Mouse (Mus musculus) liver, embryonic 16.5 days (tissue): ENCODE measurements at regions not wholly inside any gene's neighbourhood (a gene's known extent, or its start where the extent isn't known, plus 50 kb on each side); places are given as distances from the start of the nearest gene placed in this dataset.

Source experiments
- ATAC-seq: fragments of 200-750 bp; cut with Nextera tagmentation; 2 replicates; pipeline ENCODE4 v1.8.0; 2017; ENCODE audit warnings: low read depth, mild to moderate bottlenecking, moderate number of reproducible peaks, moderate library complexity
- H3K27ac ChIP-seq: fragments of 300-500 bp; sonication (generic); 2 replicates; pipeline ENCODE4 v1.5.1; 2014; ENCODE audit warnings: mild to moderate bottlenecking, low read length
- H3K27me3 ChIP-seq: fragments of 300-500 bp; sonication (generic); 2 replicates; pipeline ENCODE4 v1.6.1; 2014; ENCODE audit warnings: low read depth, low read length, mixed read lengths; ENCODE audit not compliant: control insufficient read depth, insufficient read depth
- H3K36me3 ChIP-seq: fragments of 300-500 bp; sonication (generic); 2 replicates; pipeline ENCODE4 v1.6.1; 2014; ENCODE audit warnings: mild to moderate bottlenecking; ENCODE audit not compliant: control insufficient read depth, insufficient read depth
- H3K4me1 ChIP-seq: fragments of 300-500 bp; sonication (generic); 2 replicates; pipeline ENCODE4 v1.6.1; 2014; ENCODE audit warnings: low read depth, low read length, mixed read lengths; ENCODE audit not compliant: control insufficient read depth
- H3K4me2 ChIP-seq: fragments of 300-500 bp; sonication (generic); 2 replicates; pipeline ENCODE4 v1.6.1; 2014; ENCODE audit warnings: low read depth, low read length, mixed read lengths
- H3K4me3 ChIP-seq: fragments of 300-500 bp; sonication (generic); 2 replicates; pipeline ENCODE4 v1.5.1; 2014; ENCODE audit warnings: low read depth, mild to moderate bottlenecking, low read length
- H3K9ac ChIP-seq: fragments of 300-500 bp; sonication (generic); 2 replicates; pipeline ENCODE4 v1.6.1; 2014; ENCODE audit warnings: low read depth, low read length
- H3K9me3 ChIP-seq: fragments of 300-500 bp; sonication (generic); replicated peaks from 2 replicates; pipeline ENCODE4 v1.6.1; 2016; ENCODE audit warnings: low read length; ENCODE audit not compliant: control insufficient read depth
- WGBS: fragments of 180-500 bp; shearing (Covaris S2); extraction: QIAGEN DNeasy Blood & Tissue Kit; methylation state at CpG from one replicate; pipeline ENCODE4 v1.1.7; 2014; ENCODE audit not compliant: insufficient replicate concordance; 5-methylcytosine and 5-hydroxymethylcytosine counted together

DNA sequence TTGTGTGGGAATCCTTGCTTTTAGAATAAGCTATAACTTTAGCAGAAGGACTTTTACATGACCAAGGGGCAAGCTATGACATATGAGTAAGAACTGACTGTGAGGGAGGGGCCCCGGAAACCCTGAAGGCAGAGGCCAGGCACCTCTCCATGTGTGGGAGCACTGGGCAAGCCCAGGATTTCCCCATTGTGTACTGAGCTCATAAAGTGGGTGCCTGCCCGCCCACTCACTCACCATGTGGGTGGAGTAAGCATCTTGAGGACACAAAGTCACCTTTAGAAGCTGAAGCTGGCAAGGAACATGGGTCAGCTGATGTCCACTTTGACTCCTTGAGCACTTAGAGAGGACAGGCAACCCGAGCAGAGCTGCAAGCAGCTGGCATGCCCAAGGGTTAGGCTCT is 323.3 kb downstream of the Bcl11a start:
- Histone ChIP-seq H3K9ac (no peak overlapping the region), H3K27me3 (no peaks in the 10 kb centered on the region), H3K4me2 (no peak overlapping the region), H3K4me3 (no peak overlapping the region), H3K4me1 (no peaks in the 10 kb centered on the region), H3K27ac (no peak overlapping the region), H3K9me3 (no peaks in the 10 kb centered on the region), H3K36me3 (no peaks in the 10 kb centered on the region)
- no peak for ATAC-seq
- 45% methylated on average over 3 of the region's 3 CpGs for WGBS

DNA sequence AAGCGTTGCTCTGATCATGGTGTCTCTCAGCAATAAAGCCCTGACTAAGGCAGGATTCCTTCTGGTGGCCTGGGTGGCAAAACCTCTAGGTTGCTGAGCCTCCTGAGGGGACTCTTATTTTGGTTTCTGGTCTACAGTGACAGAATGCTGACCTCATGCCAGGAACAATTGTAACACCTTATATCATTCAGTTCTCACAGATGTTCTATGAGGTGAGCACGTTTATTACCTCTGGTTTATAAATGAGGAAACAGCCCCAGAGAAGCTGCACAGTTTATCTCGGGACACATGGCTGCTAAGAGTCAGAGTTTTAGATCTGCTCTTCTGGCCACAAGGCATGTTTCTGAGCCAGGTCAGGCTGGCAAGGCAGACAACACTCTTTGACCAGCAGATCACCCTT is 324.3 kb downstream of the Bcl11a start:
- Histone ChIP-seq H3K4me2 (no peak overlapping the region), H3K9ac (no peak overlapping the region), H3K4me3 (no peak overlapping the region), H3K27me3 (no peaks in the 10 kb centered on the region), H3K27ac (no peak overlapping the region), H3K9me3 (no peaks in the 10 kb centered on the region), H3K36me3 (no peaks in the 10 kb centered on the region), H3K4me1 (no peaks in the 10 kb centered on the region)
- 32% methylated on average over 3 of the region's 3 CpGs for WGBS
- no peak for ATAC-seq

DNA sequence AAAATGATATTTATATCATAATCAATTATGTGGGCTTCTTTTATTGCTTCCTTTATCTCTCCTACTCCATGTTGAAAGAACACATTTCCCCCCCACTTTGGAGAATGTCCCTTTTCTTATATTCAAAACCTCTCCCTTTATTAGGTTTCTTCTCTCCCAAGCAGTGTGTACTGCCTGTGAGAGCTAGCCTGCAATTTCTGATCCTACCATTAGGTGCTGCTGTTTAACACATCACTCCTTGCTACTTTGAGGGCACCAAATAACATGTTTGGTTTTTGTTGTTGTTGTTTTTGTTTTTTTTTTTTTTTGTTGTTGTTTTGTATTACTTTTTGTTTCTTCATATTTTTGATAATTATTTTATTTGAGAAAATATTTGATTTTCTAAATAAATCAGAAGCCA is 336.9 kb downstream of the Bcl11a start:
- no peak for ATAC-seq
- Histone ChIP-seq H3K27ac (no peak overlapping the region), H3K4me3 (no peak overlapping the region), H3K9me3 (no peaks in the 10 kb centered on the region), H3K36me3 (no peaks in the 10 kb centered on the region), H3K4me2 (no peak overlapping the region), H3K27me3 (no peaks in the 10 kb centered on the region), H3K9ac (no peak overlapping the region), H3K4me1 (no peaks in the 10 kb centered on the region)

DNA sequence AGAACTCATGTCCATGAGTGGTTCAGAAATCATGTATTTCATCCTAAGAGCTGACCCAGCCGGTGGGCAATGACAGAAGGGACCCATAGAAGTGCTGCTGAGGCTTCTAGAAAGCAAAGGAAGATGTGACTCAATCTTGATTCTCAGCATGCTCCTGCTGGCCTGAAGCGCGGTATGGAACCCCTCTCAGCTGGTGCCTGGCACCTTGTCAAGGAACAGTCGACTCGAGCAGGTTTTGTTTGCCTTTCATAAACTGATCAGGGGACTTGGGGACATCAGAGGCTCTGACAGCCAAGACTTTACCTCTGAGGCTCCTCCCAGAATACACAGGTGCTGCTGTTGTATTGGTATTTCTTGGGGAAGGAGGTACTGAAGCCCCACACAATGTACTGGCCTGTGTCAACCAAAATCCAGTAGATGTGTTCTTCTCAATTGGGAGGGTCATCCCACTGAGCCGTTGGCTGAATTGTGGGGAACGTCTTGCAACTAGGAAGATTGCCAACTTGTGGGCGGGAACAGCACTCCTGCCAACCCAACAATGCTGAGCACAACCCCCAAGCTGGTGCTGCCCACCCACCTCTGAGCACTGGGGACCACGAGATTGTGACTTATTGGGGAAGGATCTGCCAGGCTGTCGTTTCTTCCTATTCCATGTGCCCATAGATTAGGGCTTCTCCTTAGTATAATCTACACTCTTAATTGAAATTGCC is 344.4 kb downstream of the Bcl11a start:
- no peak overlapping the region for H3K4me2 ChIP-seq
- no peaks in the 10 kb centered on the region for H3K36me3 ChIP-seq
- 68% methylated on average over 10 of the region's 10 CpGs for WGBS
- no peak overlapping the region for H3K4me3 ChIP-seq
- no peaks in the 10 kb centered on the region for H3K4me1 ChIP-seq
- H3K9me3 ChIP-seq: no peaks in the 10 kb centered on the region
- H3K27ac ChIP-seq: no peak overlapping the region
- ATAC-seq: no peak
- no peaks in the 10 kb centered on the region for H3K27me3 ChIP-seq
- H3K9ac ChIP-seq: no peak overlapping the region

DNA sequence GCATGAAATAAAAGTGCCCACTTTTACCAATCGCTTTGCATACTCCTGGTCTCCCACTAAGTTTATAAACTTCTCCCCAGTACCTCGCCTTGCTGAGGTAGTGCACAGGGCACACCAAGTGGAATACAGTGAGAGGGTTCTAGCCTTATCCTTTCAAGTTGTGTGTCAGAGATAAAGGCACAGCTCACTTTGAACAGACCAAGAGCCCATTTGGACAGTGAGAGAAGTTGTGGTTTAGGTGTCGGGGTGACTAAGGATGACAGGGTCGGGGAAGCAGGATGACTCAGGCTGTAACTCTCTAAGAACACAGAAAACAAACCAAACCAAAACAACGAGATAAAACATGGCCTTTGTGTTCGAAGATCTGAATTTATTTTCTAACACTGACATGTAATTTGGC is 345.4 kb downstream of the Bcl11a start:
- H3K4me1 ChIP-seq: no peaks in the 10 kb centered on the region
- no peaks in the 10 kb centered on the region for H3K27me3 ChIP-seq
- H3K9ac ChIP-seq: no peak overlapping the region
- 33% methylated on average over 6 of the region's 6 CpGs for WGBS
- H3K36me3 ChIP-seq: no peaks in the 10 kb centered on the region
- H3K4me2 ChIP-seq: no peak overlapping the region
- H3K4me3 ChIP-seq: no peak overlapping the region
- no peaks in the 10 kb centered on the region for H3K9me3 ChIP-seq
- no peak overlapping the region for H3K27ac ChIP-seq
- ATAC-seq: no peak

DNA sequence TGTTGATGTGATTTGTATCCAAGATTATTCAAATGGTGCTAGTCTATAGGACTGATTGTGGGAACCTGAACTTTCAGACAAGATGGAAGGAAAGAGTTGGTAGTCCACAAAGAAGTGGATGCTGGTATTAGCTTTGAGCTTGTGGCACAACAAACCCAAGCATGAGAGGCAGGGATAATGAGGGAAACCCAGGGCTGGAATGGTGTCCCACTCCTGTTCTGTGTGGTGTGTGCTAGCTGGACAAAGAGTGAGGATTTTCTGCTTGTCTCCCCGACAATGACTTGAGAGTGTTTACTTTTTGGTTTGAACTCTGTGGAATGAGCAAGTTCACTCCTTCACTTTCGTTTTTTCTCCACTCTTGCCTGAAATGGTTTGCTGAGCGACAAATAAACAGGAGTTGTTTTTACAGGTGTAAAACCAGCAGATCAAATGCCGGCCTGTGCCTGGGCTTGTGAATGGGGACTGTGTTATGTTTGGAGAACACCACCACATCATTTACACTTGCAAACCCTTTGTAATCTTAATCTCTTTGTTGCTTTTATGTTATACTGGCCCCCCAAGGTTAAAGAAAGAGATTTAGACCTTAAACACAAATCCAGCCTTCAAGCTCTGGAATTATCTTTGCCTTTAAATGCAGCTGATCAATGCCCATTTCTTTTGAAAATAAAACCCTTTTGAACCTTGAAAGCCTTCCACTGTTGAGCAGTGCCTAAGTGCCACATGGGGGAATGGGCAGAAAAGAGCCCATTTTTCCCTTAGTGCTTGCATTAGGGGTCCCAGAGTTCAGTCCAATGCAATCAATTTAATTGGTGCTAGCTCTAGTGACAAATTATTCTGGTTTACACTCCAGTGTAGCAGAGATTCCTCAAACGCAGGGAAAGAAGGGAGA is 349.4 kb downstream of the Bcl11a start:
- Histone ChIP-seq H3K9ac (no peak overlapping the region), H3K4me3 (no peak overlapping the region), H3K27me3 (no peaks in the 10 kb centered on the region), H3K4me1 (no peaks in the 10 kb centered on the region), H3K27ac (no peak overlapping the region), H3K9me3 (no peaks in the 10 kb centered on the region), H3K4me2 (no peak overlapping the region), H3K36me3 (no peaks in the 10 kb centered on the region)
- ATAC-seq: no peak
- WGBS: 40% methylated on average over 5 of the region's 5 CpGs

DNA sequence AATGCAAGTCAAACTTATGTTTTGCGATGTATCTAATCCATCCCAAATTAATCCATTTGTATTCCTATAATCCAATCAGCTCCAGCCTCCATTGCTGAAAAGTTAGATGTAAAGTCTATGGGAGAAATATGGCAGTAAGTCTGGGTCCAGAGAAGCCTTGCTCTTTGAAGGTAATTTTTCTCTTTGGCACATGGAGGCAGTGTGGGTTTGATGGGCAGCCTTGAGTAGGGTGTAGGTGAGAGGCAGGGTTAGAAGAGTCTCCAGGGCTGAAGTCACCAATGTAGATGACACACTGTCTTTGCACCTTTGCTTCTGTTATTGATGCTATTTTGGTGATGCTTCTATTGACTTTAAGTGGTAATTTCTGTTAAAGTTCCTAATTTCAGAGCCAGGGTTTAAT is 370.8 kb downstream of the Bcl11a start:
- ATAC-seq: no peak
- Histone ChIP-seq H3K9ac (no peak overlapping the region), H3K36me3 (no peaks in the 10 kb centered on the region), H3K27me3 (no peaks in the 10 kb centered on the region), H3K4me3 (no peak overlapping the region), H3K4me2 (no peak overlapping the region), H3K9me3 (no peaks in the 10 kb centered on the region), H3K4me1 (no peaks in the 10 kb centered on the region), H3K27ac (no peak overlapping the region)
- WGBS: 84% methylated on average over 1 of the region's 1 CpGs

DNA sequence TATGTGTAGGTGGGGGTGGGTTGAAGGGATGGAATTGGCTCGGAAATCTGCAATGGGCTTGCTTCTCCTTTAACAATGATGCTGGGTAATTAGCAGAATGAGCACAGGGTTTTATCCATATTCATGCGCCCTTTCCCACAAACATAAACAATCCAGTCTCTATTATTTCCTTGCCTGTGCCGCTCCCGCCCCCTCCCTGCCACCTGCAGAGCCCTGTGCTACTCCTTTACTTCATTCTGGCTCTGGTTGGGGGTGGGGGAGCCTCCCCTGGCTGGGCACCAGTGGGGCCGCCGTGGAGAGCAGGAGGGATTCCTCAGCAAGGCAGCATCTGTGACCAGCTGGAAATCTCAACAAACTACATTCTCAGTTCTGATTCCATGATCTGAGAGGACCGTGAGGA is 374.4 kb downstream of the Bcl11a start:
- WGBS: 62% methylated on average over 7 of the region's 7 CpGs
- no peaks in the 10 kb centered on the region for H3K36me3 ChIP-seq

DNA sequence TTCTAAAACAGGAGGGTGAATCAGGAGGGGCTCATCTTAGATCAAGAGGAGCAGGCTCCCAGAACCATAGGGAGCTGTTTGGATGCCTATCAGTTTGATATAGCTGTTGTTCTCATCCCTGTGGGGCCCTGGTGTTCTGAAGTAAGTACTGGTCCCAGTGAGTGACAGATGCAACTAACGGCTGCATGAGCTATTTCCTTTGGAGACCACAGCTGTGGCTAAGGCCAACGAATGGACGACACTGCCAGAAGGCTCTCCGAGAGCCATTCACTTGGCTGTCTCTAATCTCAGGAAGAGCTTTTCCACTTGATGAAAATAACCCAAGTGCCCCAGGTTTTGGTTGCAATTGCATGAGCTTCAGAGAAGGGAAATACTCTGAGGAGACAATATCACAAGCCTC is 386.8 kb downstream of the Bcl11a start:
- Histone ChIP-seq H3K4me3 (no peak overlapping the region), H3K4me2 (no peak overlapping the region), H3K9ac (no peak overlapping the region), H3K4me1 (no peaks in the 10 kb centered on the region), H3K27me3 (no peaks in the 10 kb centered on the region), H3K9me3 (no peaks in the 10 kb centered on the region), H3K27ac (no peak overlapping the region), H3K36me3 (no peaks in the 10 kb centered on the region)
- ATAC-seq: no peak
- 17% methylated on average over 4 of the region's 4 CpGs for WGBS

More for the DNA sequence above, 374.4 kb downstream of the Bcl11a start:
- Histone ChIP-seq H3K9me3 (no peaks in the 10 kb centered on the region), H3K27ac (no peak overlapping the region), H3K27me3 (no peaks in the 10 kb centered on the region), H3K4me3 (no peak overlapping the region), H3K4me2 (no peak overlapping the region), H3K4me1 (no peaks in the 10 kb centered on the region), H3K9ac (no peak overlapping the region)
- no peak for ATAC-seq
